Mouse (Mus musculus): ENCODE measurements at regions not wholly inside any gene's neighbourhood (a gene's known extent, or its start where the extent isn't known, plus 50 kb on each side); places are given as distances from the start of the nearest gene placed in this dataset.

DNA sequence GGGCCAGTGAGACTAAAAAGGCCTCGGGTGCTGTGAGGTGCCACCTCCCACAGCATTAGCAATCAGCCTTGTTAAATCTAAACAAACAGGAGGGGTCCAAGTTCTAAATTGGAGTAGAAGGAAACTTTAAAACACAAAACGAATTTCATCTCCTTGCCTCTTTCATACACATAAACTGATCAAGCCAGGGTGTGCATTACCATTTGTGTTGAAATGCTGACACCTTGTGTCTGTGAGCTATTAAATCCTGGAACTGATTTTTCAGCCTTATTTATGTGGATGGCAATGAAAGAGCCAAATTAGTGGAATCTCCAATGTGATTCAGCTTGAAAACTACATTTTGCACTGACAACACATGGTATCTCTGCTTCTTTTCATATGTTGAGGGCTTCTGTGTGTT is 114.8 kb downstream of the Pcsk1 start:
- peak; percentile 75 for DNase-seq (ENCODE audit: low read depth, low spot score)

DNA sequence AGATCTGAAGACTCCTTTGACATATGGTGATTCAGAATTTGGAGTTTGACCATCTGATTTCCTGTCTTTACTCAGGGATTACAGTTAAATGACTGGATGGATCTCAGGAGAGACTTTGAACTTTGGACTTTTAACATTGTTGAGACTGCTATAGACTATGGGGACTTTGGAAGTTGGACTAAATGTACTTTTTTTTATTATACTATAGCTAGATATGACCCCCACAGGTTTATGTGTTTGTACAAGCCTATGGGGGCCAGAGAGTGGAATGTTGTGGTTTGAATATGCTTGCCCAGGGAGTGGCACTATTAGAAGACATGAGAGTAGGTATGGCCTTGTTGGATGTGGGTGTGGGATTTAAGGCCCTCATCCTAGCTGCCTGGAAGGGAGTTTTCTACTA is 134.3 kb downstream of the Pcsk1 start:
- DNase-seq (ENCODE audit: low read depth, low spot score), result no peak

DNA sequence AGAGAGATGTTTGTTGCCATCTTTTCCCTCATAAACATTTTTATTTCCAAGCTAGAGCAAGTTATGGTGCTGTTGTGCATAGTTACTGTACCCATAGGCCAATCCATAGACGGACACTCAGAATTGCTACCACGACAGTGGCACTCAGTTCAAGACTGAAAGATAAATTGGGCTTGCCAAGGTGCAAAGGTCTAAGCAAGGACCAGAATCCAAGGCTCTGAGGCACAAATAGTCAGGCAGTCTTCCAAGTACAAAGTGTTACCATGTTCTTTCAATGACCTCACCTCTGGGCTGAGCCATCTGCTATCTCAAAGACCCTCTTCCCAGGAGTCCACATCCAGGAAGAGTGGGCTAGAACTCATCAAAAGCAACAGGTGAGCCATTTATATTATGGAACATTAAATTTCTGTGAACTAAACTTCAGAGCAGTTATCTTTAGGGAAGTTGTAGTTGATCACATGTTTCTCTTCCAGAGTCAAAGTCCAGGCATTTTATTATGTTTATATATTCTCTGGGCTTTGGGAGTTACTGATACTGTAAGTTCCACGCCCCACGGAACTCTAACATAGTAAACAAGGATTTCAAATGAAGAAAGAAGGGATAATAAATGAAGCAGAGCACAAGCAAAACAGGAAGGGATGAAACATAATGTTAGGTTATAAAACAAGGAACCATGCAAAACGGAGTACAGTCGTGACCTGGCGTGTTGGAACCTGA is 136.1 kb downstream of the Pcsk1 start:
- DNase-seq (ENCODE audit: low read depth, low spot score), result no peak

DNA sequence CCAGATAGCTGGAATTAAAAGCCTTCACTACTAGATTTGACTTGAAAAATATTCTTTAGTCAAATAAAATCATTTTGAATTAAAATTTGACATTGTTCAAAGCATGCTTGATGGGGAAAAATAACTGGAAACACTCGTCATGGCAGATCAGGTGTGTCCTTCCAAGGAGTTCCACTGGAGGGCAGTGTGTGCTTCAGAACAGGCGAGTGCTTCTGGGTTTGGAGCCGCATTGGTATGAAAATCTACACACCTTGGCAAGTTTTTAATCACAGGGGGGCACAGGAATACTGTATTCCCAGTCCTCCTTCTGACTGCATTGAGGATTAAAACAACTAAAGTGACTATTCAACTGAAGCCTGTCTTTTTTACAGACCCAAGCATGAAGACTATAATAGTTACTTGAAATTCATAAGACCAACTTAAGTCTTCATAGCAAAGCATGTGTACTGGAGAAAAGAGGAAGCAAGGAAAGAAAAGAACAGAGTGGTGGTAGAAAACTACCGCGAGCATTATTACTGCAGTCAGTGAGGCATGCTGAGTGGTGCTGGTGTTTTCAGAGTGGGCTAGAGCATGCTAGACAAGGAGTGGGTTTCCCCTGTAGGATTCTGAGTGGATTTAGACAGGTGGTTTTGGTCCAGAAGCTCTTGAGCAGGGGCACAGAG is 138.1 kb downstream of the Pcsk1 start:
- peak; percentile 84 for DNase-seq (ENCODE audit: low read depth, low spot score)

DNA sequence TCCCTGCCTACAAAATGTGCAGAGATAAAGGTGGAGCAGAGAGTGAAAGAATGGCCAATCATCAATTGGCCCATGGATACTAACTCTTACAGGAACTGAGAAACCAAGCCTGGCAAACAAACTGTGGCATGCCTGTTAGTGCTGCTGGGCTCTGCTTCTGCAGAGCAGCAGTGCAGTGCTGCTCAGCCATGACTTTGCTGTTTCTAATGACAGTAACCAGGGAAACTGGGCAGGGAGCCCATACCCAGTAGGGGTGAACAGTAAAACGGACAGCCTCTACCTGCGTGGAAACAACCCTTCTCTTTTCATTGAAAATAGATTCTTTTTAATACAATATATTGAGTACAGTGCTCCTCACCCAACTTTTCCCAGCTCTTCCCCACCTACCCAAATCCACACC is 146.8 kb downstream of the Pcsk1 start:
- DNase-seq (ENCODE audit: low read depth, low spot score), result peak; percentile 36
